ENCODE assay signal across 9 mouse cellular contexts in the genomic region with DNA sequence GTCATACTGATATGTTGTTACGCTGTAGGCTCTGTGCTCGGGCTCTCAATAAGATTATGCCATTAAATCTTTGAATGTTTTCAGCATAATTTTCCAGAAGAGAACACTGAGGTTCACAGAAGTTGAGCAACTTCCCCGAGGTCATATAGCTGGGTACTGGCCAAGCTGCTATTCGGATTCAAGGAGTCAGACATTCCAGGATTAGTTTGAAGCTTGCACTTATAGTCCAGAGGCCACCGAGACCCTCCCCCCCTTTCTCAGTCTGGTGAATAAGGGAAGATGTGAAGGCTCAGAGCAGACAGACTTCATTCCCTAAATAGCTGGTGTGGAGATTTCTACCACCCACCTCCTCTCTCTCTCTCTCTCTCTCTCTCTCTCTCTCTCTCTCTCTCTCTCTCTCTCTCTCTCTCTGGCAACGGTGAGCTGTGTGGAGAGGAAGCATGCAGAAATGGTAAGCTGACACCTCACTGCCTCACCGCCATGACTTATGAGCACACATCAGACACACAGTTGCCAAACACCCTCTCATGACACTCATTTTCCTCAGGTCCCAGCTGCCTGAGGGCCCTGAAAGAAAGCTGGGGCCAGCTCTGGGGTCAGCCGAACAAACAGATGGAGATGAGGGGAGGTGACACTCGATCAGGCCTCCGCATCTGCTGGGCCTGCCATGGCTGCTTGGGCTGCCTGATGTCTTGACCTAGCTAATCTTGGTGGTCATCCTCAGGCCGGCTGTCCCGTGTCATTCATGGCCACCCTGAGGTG.
DNase-seq lines count a peak whose midpoint lies in the region; ATAC-seq and TF ChIP-seq lines count a peak whose summit lies in the region.
"Had no signal": no experiment of that assay in that cellular context is flagged by ENCODE, and none has a peak within 500 bp of the region (broad histone marks: within the 10 kb centered on the region; RNA-seq: fewer than 3 reads in every experiment).

No protein-coding gene starts in this region.

- H3K4me3 ChIP-seq in kidney, postnatal 0 days (replicated peaks; ENCODE audit: low read depth, low read length) = no peak overlapping the region
- H3K4me3 ChIP-seq: liver, embryonic 13.5 days had no signal

- H3K4me2 ChIP-seq in kidney, postnatal 0 days (ENCODE audit: low read length) = no peak overlapping the region
- H3K4me2 ChIP-seq: liver, embryonic 13.5 days had no signal

- H3K4me1 ChIP-seq in kidney, postnatal 0 days (replicated peaks; ENCODE audit: insufficient read depth, low read length) = no peaks in the 10 kb centered on the region; the same call in 1 of the 2 replicates
- H3K4me1 ChIP-seq: liver, embryonic 13.5 days had no signal

- H3K36me3 ChIP-seq in kidney, postnatal 0 days (ENCODE audit: insufficient read depth, low read length) = no peaks in the 10 kb centered on the region
- H3K36me3 ChIP-seq: liver, embryonic 13.5 days had no signal

- H3K27ac ChIP-seq in kidney, postnatal 0 days = no peak overlapping the region
- H3K27ac ChIP-seq: liver, embryonic 13.5 days had no signal

- peak; percentile 25; the same call in 1 of the 2 replicates for ATAC-seq in kidney, postnatal 0 days (replicated peaks; ENCODE audit: low FRiP score, low read depth)

- 32% methylated on average over 12 of the region's 12 CpGs for WGBS in kidney, postnatal 0 days

- peak; percentile 60 for DNase-seq in kidney, postnatal 0 days (ENCODE audit: low spot score)
- no peak for DNase-seq in kidney, postnatal 36 days
- peak; percentile 71 for DNase-seq in NIH3T3 (ENCODE audit: low read depth)
- peak; percentile 73 for DNase-seq in adrenal gland, postnatal 10 days
- DNase-seq in forelimb bud, embryonic 11.5 days (ENCODE audit: low read depth, low spot score) = peak; percentile 47
- no peak for DNase-seq in cerebellum, adult 9-11 months
- DNase-seq in urinary bladder, postnatal 4 days (ENCODE audit: low spot score in 2 of 2) = no peak
- DNase-seq: cerebellum, adult 11-12 months; liver, embryonic 13.5 days had no signal

- H3K9ac ChIP-seq in kidney, postnatal 0 days (ENCODE audit: low read depth, low read length) = no peak overlapping the region
- H3K9ac ChIP-seq: liver, embryonic 13.5 days had no signal

- H3K9me3 ChIP-seq in kidney, postnatal 0 days (replicated peaks; ENCODE audit: low read length) = no peaks in the 10 kb centered on the region
- H3K9me3 ChIP-seq: liver, embryonic 13.5 days had no signal

- no peak for TF ChIP-seq CTCF in kidney, postnatal 0 days (IDR thresholded peaks at IDR 0.05; ENCODE audit: low read depth)

- no peaks in the 10 kb centered on the region for H3K27me3 ChIP-seq in kidney, postnatal 0 days (ENCODE audit: insufficient read depth, low read length)
- H3K27me3 ChIP-seq: liver, embryonic 13.5 days had no signal

Comparison
In these comparisons a context has a peak if more than half of its experiments do, and no peak if none do; other contexts are left out.
1. DNase-seq: peak in kidney, postnatal 0 days (single experiment), NIH3T3 (single experiment), adrenal gland, postnatal 10 days (single experiment) and forelimb bud, embryonic 11.5 days (single experiment); none in kidney, postnatal 36 days (0 of 2), cerebellum, adult 9-11 months (single experiment) and urinary bladder, postnatal 4 days (0 of 2).